ENCODE assay signal across 8 mouse cellular contexts in the genomic region with DNA sequence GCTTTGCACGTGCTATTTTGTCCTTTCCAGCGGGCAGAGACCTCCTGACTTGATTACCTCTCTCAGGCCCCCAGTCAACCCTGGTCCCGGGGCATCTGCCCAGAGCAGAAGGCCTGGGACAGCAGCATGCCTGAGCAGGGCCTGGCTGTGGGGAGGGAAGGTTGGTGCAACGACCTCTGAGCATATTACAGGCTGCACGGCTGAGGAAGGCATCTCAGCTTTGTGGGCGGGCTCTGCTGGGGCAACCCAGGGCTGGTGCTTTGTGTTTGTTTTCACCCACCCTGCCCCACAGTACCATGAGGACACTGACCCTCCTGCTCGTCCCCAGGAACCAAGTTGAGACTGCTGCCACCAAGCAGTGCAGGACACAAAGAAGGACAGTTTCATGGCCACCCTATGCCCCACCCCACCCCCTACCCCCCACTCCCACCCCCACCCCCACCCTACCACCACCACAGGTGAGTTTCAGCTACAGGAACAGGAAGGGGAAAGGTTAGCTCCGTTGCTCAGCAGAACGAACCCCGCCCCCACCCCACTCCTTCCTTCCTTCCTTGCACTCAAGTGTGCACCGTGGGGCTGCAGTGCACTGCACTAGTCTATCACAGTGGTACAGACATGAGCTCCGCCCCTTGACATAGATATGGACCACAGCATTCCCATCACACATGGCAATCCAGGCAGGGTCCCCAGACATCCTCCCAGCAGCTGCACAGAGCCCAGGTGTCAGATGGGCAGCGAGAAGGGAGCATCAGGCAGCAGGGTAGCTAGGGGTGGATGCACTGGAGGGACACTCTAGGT. TPM values are rescaled to one million over a fixed set of nuclear protein-coding genes. Genes with fewer than 3 reads are reported as not detected.
DNase-seq lines count a peak whose midpoint lies in the region; ATAC-seq and TF ChIP-seq lines count a peak whose summit lies in the region.

No protein-coding gene starts in this region.

- H3K4me1 ChIP-seq in forebrain, embryonic 10.5 days: peaks cover 52% of the 10 kb centered on the region
- H3K4me1 ChIP-seq in forebrain, postnatal 0 days (ENCODE audit: insufficient read depth): 0 out of 2 replicates have a peak, but pooled peaks cover 11% of the 10 kb centered on the region
- peaks cover 11% of the 10 kb centered on the region for H3K4me1 ChIP-seq in liver, embryonic 13.5 days (replicated peaks)
- peaks cover 18% of the 10 kb centered on the region for H3K4me1 ChIP-seq in liver, postnatal 0 days (ENCODE audit: insufficient read depth)

- no peaks in the 10 kb centered on the region for H3K36me3 ChIP-seq in forebrain, embryonic 10.5 days (replicated peaks)
- no peaks in the 10 kb centered on the region for H3K36me3 ChIP-seq in forebrain, postnatal 0 days (ENCODE audit: insufficient read depth)
- no peaks in the 10 kb centered on the region for H3K36me3 ChIP-seq in liver, embryonic 13.5 days
- H3K36me3 ChIP-seq in liver, postnatal 0 days (replicated peaks; ENCODE audit: insufficient read depth, low read length): no peaks in the 10 kb centered on the region

- no peak for TF ChIP-seq CTCF in forebrain, postnatal 0 days (IDR thresholded peaks at IDR 0.05; ENCODE audit: low read depth)
- TF ChIP-seq CTCF in liver, postnatal 0 days (IDR thresholded peaks at IDR 0.05; ENCODE audit: low read depth): no peak

- H3K27me3 ChIP-seq in forebrain, embryonic 10.5 days (ENCODE audit: poor library complexity, severe bottlenecking): peaks cover 7% of the 10 kb centered on the region; the same call in 1 of the 2 replicates
- no peaks in the 10 kb centered on the region for H3K27me3 ChIP-seq in forebrain, postnatal 0 days (ENCODE audit: insufficient read depth, low read length)
- no peaks in the 10 kb centered on the region for H3K27me3 ChIP-seq in liver, embryonic 13.5 days
- H3K27me3 ChIP-seq in liver, postnatal 0 days (ENCODE audit: insufficient read depth, low read length): no peaks in the 10 kb centered on the region

- DNase-seq in forebrain, embryonic 10.5 days (ENCODE audit: extremely low spot score, low spot score): no peak
- no peak for DNase-seq in forebrain, postnatal 0 days
- no peak for DNase-seq in liver, embryonic 13.5 days
- no peak for DNase-seq in liver
- DNase-seq in liver, postnatal 0 days: no peak
- DNase-seq in thymus, postnatal 0 days (ENCODE audit: low spot score): peak; percentile 83
- no peak for DNase-seq in cerebellum, adult 9-10 months
- no peak for DNase-seq in embryo, embryonic 10.5 days (ENCODE audit: low spot score)

- no peak overlapping the region for H3K4me2 ChIP-seq in forebrain, postnatal 0 days (ENCODE audit: low read depth)
- H3K4me2 ChIP-seq in liver, embryonic 13.5 days: no peak overlapping the region
- H3K4me2 ChIP-seq in liver, postnatal 0 days (ENCODE audit: low read depth, low read length): 0 out of 2 replicates have a peak overlapping the region, but pooled peaks have one; percentile 29

- H3K9me3 ChIP-seq in forebrain, embryonic 10.5 days: no peaks in the 10 kb centered on the region
- no peaks in the 10 kb centered on the region for H3K9me3 ChIP-seq in forebrain, postnatal 0 days (ENCODE audit: low read length)
- no peaks in the 10 kb centered on the region for H3K9me3 ChIP-seq in liver, embryonic 13.5 days (replicated peaks)
- H3K9me3 ChIP-seq in liver, postnatal 0 days (ENCODE audit: low read length): no peaks in the 10 kb centered on the region

- H3K4me3 ChIP-seq in forebrain, embryonic 10.5 days: no peak overlapping the region
- no peak overlapping the region for H3K4me3 ChIP-seq in forebrain, postnatal 0 days (ENCODE audit: low read depth, low read length)
- no peak overlapping the region for H3K4me3 ChIP-seq in liver, embryonic 13.5 days (replicated peaks)
- H3K4me3 ChIP-seq in liver, postnatal 0 days (ENCODE audit: low read depth, low read length): no peak overlapping the region

- H3K27ac ChIP-seq in forebrain, embryonic 10.5 days: peak overlapping the region; percentile 75
- H3K27ac ChIP-seq in forebrain, postnatal 0 days (ENCODE audit: low read depth, low read length): no peak overlapping the region
- no peak overlapping the region for H3K27ac ChIP-seq in liver, embryonic 13.5 days
- peak overlapping the region; percentile 60; the same call in 1 of the 2 replicates for H3K27ac ChIP-seq in liver, postnatal 0 days (ENCODE audit: low read depth)

- TF ChIP-seq EP300 in liver, postnatal 0 days (IDR thresholded peaks at IDR 0.05; ENCODE audit: low read depth): no peak

- ATAC-seq in forebrain, postnatal 0 days: no peak
- peak; percentile 26; the same call in 1 of the 2 replicates for ATAC-seq in liver, embryonic 13.5 days (ENCODE audit: low read depth)
- peak; percentile 36 for ATAC-seq in liver, postnatal 0 days

- WGBS in forebrain, embryonic 10.5 days: 46% methylated on average over 13 of the region's 13 CpGs
- 41% methylated on average over 13 of the region's 13 CpGs for WGBS in forebrain, postnatal 0 days
- WGBS in liver, embryonic 13.5 days (ENCODE audit: insufficient replicate concordance): 19% methylated on average over 13 of the region's 13 CpGs
- 16% methylated on average over 10 of the region's 13 CpGs for WGBS in liver, postnatal 0 days (ENCODE audit: insufficient replicate concordance)

- no peak overlapping the region for H3K9ac ChIP-seq in forebrain, postnatal 0 days
- H3K9ac ChIP-seq in liver, embryonic 13.5 days: no peak overlapping the region
- H3K9ac ChIP-seq in liver, postnatal 0 days (replicated peaks): 0 out of 2 replicates have a peak overlapping the region, but pooled peaks have one; percentile 16

RNA-seq across cellular contexts. Expression of a gene that starts 34.3 kb away (rescaled TPM):
- 10.0 and 11.4 TPM in 2 replicates for polyA plus RNA-seq in forebrain, embryonic 10.5 days (2016; fragmentation: Nextera tagmentation; extraction: Ambion mirVana)
- 34.6 and 42.2 TPM in 2 replicates for total RNA-seq in forebrain, postnatal 0 days (2014; rRNA removed)
- polyA plus RNA-seq in forebrain, postnatal 0 days (2015; fragmentation: Nextera tagmentation; extraction: Ambion mirVana): 18.6 and 19.4 TPM in 2 replicates
- 3.6 and 3.9 TPM in 2 replicates for polyA plus RNA-seq in liver, embryonic 13.5 days (2015; fragmentation: Nextera tagmentation; extraction: Ambion mirVana)
- 7.8 and 8.1 TPM in 2 replicates for polyA plus RNA-seq in liver, postnatal 0 days (2015; fragmentation: Nextera tagmentation; extraction: Ambion mirVana)
- polyA plus RNA-seq in thymus, postnatal 0 days (2015; fragmentation: Nextera tagmentation; extraction: Ambion mirVana): 12.4 and 14.2 TPM in 2 replicates

Comparison
In these comparisons a context has a peak if more than half of its experiments do, and no peak if none do; other contexts are left out.
1. H3K27ac ChIP-seq: peak in forebrain, embryonic 10.5 days (single experiment) and liver, postnatal 0 days (single experiment); none in forebrain, postnatal 0 days (single experiment) and liver, embryonic 13.5 days (single experiment).